Mouse (Mus musculus) small intestine, adult 2 months (tissue): Measurements from ENCODE around the gene Aff3. TPM values are rescaled to one million over a fixed set of nuclear protein-coding genes. Genes with fewer than 3 reads are reported as not detected.
A peak's percentile ranks its signal among the peaks of the same experiment; 100 is the strongest.

Experiments
- H3K27ac ChIP-seq: fragments of 200-500 bp; 2 replicates; pipeline ENCODE4 v1.5.1; 2012; ENCODE audit warnings: low read depth, low read length, control low read depth, inconsistent platforms; ENCODE audit not compliant: insufficient read depth
- H3K27me3 ChIP-seq: fragments of 200-500 bp; 2 replicates; pipeline ENCODE4 v1.6.1; 2012; ENCODE audit warnings: mild to moderate bottlenecking, moderate library complexity, low read length, inconsistent platforms; ENCODE audit not compliant: control insufficient read depth, insufficient read depth
- H3K36me3 ChIP-seq: fragments of 200-500 bp; 2 replicates; pipeline ENCODE4 v1.6.1; 2012; ENCODE audit warnings: mild to moderate bottlenecking, low read length, control low read depth, inconsistent platforms; ENCODE audit not compliant: control insufficient read depth, insufficient read depth
- H3K4me1 ChIP-seq: fragments of 200-500 bp; 2 replicates; pipeline ENCODE4 v1.6.1; 2012; ENCODE audit warnings: low read length, inconsistent platforms, mixed read lengths; ENCODE audit not compliant: control insufficient read depth, insufficient read depth, insufficient read length
- H3K4me3 ChIP-seq: fragments of 200-500 bp; 2 replicates; pipeline ENCODE4 v1.5.1; 2012; ENCODE audit warnings: low read depth, mild to moderate bottlenecking, control low read depth, inconsistent platforms, low read length, moderate library complexity
- CTCF ChIP-seq: fragments of 200-500 bp; IDR thresholded peaks from 2 replicates; pipeline ENCODE4 v1.5.1; 2012; ENCODE audit warnings: low read depth, mild to moderate bottlenecking, control low read depth, inconsistent platforms, low read length, moderate library complexity, mixed read lengths; ENCODE audit not compliant: insufficient replicate concordance, insufficient read length; ENCODE audit errors: extremely low read depth
- POLR2A ChIP-seq: fragments of 200-500 bp; IDR thresholded peaks from 2 replicates; pipeline ENCODE4 v1.6.1; 2012; ENCODE audit warnings: low read depth, mild to moderate bottlenecking, control low read depth, inconsistent platforms, low read length, moderate library complexity
- WGBS: fragments of 180-500 bp; shearing (Covaris S2); methylation state at CpG from one replicate; pipeline ENCODE4 v1.1.7; 2018; 5-methylcytosine and 5-hydroxymethylcytosine counted together
- polyA plus RNA-seq: library from polyadenylated mRNA; depleted of rRNA; stranded (reverse); fragments of >200 nt; gene quantifications from 2 replicates; pipeline ENCODE4 v1.2.3, GENCODE M21; 2012

Aff3 gene
- polyA plus RNA-seq, 1 experiment, result 1.5 TPM

GRCm38 (mm10) chr1:38632461-38633180 is 32.1 kb downstream of the Aff3 start:
- peaks cover 12% of the 10 kb centered on the region; the same call in 1 of the 2 replicates for H3K27me3 ChIP-seq
- 82% methylated on average over 16 of the region's 16 CpGs for WGBS
- H3K36me3 ChIP-seq, result no peaks in the 10 kb centered on the region
- TF ChIP-seq POLR2A, result no peak
- no peak for TF ChIP-seq CTCF
- no peaks in the 10 kb centered on the region for H3K4me1 ChIP-seq
- no peak overlapping the region for H3K27ac ChIP-seq
- no peak overlapping the region for H3K4me3 ChIP-seq

DNA sequence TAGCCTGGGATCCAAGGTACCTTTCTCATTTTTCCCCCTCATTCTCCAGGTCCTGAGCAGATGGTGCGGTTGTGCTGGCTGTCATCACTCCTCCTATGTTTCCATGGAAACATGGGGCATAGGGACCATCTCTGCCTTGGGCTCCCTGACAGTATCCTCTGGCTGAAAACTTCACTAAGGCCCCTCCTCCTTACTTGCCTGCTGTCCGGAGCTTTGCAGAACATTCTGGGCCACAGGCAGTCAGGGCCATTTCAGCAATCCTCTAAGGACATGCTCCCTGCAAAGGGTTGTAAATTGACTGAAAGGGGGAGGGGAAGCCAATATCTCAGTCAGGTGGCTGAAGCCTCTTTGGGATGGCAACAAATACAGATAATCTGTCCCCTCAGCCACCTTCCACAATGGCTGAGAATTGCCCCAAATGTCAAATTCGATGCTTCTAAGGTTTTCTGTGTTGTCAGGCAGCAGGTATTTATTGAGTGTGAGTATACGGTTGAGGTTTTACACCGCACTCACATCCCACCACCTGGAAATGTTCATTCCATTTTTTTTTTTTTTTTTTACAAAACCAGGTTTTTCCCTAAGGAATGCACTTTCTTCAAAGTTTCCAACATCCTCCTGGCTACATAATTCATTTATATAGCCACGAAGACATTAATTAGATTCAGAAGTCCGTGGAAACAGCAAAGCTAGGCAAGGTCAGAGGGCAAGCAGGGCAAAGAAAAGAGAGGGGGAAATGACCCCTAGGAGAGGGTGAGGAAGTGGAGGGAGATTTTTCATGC is 33.1 kb downstream of the Aff3 start:
- H3K36me3 ChIP-seq, result no peaks in the 10 kb centered on the region
- no peaks in the 10 kb centered on the region for H3K4me1 ChIP-seq
- H3K27ac ChIP-seq, result no peak overlapping the region
- 50% methylated on average over 7 of the region's 7 CpGs for WGBS
- TF ChIP-seq POLR2A, result no peak
- no peak for TF ChIP-seq CTCF
- H3K27me3 ChIP-seq, result peaks cover 17% of the 10 kb centered on the region
- H3K4me3 ChIP-seq, result no peak overlapping the region

- WGBS, result 36% methylated on average over 11 of the region's 11 CpGs
- peaks cover 24% of the 10 kb centered on the region for H3K27me3 ChIP-seq
- no peak for TF ChIP-seq CTCF
- H3K4me1 ChIP-seq, result no peaks in the 10 kb centered on the region
- no peaks in the 10 kb centered on the region for H3K36me3 ChIP-seq
- 0 out of 2 replicates have a peak overlapping the region, but pooled peaks have one; percentile 42 for H3K27ac ChIP-seq
- no peak overlapping the region for H3K4me3 ChIP-seq
These were observed 35.7 kb downstream of the Aff3 start for GRCm38 (mm10) chr1:38628901-38629585.

DNA sequence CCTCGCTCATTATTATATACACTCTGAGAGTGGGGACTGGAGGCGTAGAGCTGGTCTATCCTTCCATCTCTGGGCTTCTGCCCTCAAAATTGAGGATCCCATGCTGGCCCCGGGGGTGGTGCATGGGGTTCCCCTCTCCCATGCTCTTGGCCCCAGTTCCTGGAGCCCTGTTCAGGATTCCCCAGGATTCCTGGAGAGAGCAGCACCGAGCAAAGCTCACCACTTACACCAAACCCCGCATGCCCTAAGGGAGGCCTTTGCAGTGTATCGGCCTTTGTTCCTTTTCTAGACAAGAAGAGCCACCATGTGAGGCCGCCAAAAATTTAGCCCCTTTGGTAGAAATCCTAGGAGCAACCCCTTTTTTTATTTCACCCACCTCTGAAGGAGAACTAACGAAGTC is 36.3 kb downstream of the Aff3 start:
- 45% methylated on average over 8 of the region's 8 CpGs for WGBS
- H3K27ac ChIP-seq, result no peak overlapping the region
- H3K4me1 ChIP-seq, result no peaks in the 10 kb centered on the region
- peaks cover 24% of the 10 kb centered on the region for H3K27me3 ChIP-seq
- TF ChIP-seq CTCF (no peak), POLR2A (no peak)
- H3K4me3 ChIP-seq, result no peak overlapping the region
- H3K36me3 ChIP-seq, result no peaks in the 10 kb centered on the region

GRCm38 (mm10) chr1:38627683-38628361 is 36.9 kb downstream of the Aff3 start:
- WGBS, result 3% methylated on average over 42 of the region's 42 CpGs

DNA sequence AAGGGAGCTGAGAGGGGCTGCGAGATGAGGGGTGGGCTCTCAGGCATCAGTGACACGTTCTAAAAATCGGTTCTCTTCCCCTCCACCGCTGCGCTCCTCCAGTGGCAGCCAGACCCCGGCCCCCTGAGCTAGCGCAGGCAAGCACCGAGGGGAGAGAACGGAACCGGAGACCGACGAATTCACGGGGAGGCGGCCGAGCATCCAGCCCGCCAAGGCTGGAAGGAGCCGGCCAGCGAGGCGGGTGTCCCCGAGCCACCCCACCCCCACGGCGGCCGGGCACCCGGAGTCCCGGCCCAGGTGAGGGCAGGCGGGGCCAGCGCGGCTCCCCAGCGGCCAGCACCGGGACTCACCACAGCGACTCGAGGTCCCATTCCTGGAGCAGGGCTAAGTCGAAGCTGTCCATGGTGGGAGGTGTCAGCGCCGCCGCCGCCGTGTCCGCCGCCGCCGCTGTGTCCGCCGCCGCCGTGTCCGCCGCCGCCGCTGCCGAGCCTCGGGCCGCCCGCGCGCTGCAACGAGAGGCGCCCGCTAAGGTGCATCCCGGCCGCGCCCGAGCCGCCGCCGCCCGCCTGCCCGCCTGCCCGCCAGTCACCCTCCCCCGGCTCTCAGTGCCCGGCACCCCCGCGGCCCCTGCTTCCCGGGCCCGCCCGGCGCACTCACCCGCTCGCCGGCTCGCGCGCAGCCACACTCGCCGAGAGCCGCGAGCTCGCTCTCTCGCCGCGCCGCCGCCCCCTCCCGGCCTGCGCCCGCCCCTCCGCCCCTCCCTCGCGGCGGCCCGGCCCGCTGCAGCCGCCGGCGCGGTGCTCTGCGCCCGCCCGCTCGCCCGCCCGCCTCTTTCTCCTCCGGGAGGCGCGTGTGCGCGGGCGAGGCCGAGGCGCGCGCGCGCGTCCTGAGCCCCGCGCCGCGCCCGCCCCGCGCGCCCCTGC is 37.8 kb downstream of the Aff3 start:
- no peak for TF ChIP-seq POLR2A
- TF ChIP-seq CTCF, result no peak
- peaks cover 24% of the 10 kb centered on the region for H3K27me3 ChIP-seq
- no peaks in the 10 kb centered on the region for H3K4me1 ChIP-seq
- no peak overlapping the region for H3K27ac ChIP-seq
- WGBS, result 3% methylated on average over 121 of the region's 133 CpGs
- no peaks in the 10 kb centered on the region for H3K36me3 ChIP-seq
- peak overlapping the region; percentile 67 for H3K4me3 ChIP-seq

More at GRCm38 (mm10) chr1:38627683-38628361, 36.9 kb downstream of the Aff3 start:
- peak overlapping the region; percentile 57 for H3K4me3 ChIP-seq
- no peak for TF ChIP-seq CTCF
- no peak for TF ChIP-seq POLR2A
- H3K27ac ChIP-seq, result peak overlapping the region; percentile 2; the same call in 1 of the 2 replicates
- no peaks in the 10 kb centered on the region for H3K36me3 ChIP-seq
- H3K27me3 ChIP-seq, result peaks cover 24% of the 10 kb centered on the region
- H3K4me1 ChIP-seq, result no peaks in the 10 kb centered on the region
